Mouse (Mus musculus) adrenal gland, postnatal 36 days (tissue): ENCODE results near the gene Tmem238. TPM values are rescaled to one million over a fixed set of nuclear protein-coding genes. Genes with fewer than 3 reads are reported as not detected.
"Not testable (repeated sequence)": the region's sequence is repeated elsewhere in the genome, so short reads cannot be mapped to it uniquely, and the experiment has no call there.

ENCODE experiments used
- DNase-seq, 2 experiments: peaks; one replicate each; pipeline ENCODE4 v3.0.0; 2021; ENCODE audit warnings: mixed read lengths in 1 of 2
- long read RNA-seq, 2 experiments: library from polyadenylated mRNA; stranded (forward); transcript quantifications; one replicate each; pipeline ENCODE4 v2.0.0; 2021; ENCODE audit warnings: borderline sequencing depth in 2 of 2
- total RNA-seq, 2 experiments: library from RNA; stranded (reverse); gene quantifications; 2 replicates each; pipeline ENCODE4 v1.2.3; 2021

Tmem238 gene
- 10 to 100 TPM in 1 of 2 experiments, 1 to 10 TPM in 1; 8.2 to 15.0 TPM for total RNA-seq
- long read RNA-seq, experiment 1, transcript Tmem238-201 (2 exons, 1,375 nt): major isoform, 50 of 54 reads
- long read RNA-seq, experiment 1, partial matches to known transcripts: 0 of 54 reads
- long read RNA-seq, experiment 1, other reads (novel, unspliced or antisense): 1 of 54 reads
- long read RNA-seq, experiment 2, transcript Tmem238-201 (2 exons, 1,375 nt): major isoform, 26 of 31 reads
- long read RNA-seq, experiment 2, partial matches to known transcripts: 0 of 31 reads
- long read RNA-seq, experiment 2, other reads (novel, unspliced or antisense): 2 of 31 reads

DNA sequence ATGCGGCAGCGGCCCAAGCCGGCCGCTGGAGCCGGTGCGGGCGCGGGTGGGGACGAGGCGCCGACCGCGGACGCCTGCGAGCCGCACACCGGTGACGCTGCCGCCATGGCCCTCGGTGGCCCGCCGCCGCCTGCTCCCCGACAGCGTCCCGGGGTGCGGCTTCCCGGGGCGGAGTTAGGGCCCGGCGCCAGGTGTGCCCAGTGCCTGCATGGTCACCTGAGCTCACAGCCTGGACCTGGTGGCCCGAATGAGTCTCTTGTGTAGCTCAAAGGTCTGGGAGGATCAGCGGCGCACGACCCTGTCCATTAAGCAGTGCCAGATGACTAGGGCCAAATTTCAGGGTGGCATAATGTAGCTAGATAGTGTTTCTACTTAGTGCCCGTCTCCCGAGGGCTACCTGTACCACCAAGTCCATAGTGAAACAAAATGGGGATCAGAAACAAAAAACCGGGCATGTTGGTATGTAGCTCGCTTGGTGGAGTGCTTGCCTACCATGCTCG is at the start of gene Tmem238:
Gene Tmem238, minus strand, starts transcription at position 221 of the 500 bp plus-strand sequence.
- peak; percentile 68 to 83 for DNase-seq

- no peak for DNase-seq
These were observed 48.2 kb upstream of the Tmem238 start for GRCm38 (mm10) chr7:4837639-4838038.

- peak; percentile 82 to 83 for DNase-seq
These were observed 46.9 kb upstream of the Tmem238 start for GRCm38 (mm10) chr7:4836351-4836792.

GRCm38 (mm10) chr7:4835631-4836327 is 46.3 kb upstream of the Tmem238 start:
- DNase-seq: peak in 1 of 2 experiments; percentile 11

DNA sequence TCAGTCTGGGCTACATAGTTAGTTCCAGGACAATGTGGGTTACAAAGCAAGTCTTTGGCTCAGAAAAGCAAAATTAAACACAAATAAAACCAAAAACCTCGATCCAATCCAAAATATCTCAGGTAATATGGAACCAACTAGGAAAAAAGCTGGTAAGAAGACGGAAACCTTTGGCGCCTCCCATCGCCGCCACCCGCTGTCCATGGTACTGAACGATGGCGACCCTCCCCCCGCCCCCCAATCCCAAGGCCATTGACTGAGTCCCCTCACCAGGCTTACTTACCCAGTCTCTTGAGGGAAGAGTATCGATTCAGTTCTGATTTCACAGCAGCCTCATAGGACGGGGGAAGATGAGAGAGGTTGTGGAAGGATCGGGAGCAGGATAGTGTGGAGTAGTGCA is 41.0 kb upstream of the Tmem238 start:
- no peak for DNase-seq

DNA sequence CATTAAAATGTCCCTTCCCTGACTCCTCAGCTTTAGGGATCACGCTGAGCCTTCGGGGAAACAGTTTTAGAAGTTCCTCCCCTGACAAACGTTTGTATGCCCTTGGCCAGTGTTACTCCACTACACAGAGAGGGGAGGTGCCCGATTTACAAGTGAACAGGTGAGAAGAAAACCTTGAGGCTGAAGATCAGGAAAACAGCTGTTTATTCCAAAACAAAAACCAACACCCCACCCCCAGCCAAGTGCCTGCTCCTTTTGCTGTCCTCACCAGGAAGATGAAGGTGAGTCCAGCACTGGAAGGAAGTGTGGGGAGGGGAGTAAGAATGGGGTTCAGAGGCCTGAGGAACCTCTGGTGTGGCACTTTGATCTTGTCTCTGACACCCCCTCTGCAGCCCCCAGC is 35.9 kb upstream of the Tmem238 start:
- no peak for DNase-seq

DNA sequence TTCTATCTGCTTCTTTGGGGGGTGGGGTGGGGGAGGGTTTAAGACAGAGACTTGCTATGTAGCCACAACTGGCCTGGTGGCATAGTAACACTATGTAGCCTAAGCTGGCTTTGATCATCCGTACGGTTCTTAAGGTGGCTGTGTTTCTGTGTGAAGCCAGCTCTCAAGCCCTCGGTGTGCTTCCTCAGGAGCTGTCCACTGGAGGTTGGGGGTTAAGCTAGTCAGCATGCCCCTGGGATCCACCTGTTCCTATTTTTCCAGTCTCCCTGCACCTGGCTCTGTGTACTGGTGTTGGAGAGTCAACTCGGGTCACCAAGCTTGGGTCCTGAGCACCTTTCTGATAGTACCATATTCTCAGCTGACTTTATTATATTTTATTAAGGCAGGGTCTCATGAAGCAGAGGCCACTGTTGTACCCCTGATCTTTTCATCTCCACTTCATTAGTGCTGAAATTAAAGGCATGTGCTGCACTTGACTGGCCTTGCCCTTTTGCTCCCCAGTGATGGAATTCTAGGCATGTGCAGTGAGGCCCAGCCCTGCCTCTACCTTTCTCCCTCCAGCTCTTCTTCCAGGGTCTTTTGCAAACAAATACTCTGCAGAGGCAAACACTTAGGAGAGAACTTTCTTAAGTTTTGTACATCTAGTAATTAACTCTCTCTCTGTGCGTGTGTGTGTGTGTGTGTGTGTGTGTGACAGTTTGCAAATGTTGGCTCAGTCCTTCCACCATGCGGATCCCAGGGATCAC is 32.9 kb upstream of the Tmem238 start:
- no peak for DNase-seq

GRCm38 (mm10) chr7:4821690-4822089 is 32.2 kb upstream of the Tmem238 start:
- DNase-seq: no peak

- not testable (repeated sequence) for DNase-seq
These were observed 31.5 kb upstream of the Tmem238 start for GRCm38 (mm10) chr7:4820925-4821324.

GRCm38 (mm10) chr7:4816559-4816958 is 27.1 kb upstream of the Tmem238 start:
- no peak for DNase-seq

- DNase-seq: no peak
These were observed 23.8 kb upstream of the Tmem238 start for GRCm38 (mm10) chr7:4813105-4813791.

GRCm38 (mm10) chr7:4812303-4813104 is 23.0 kb upstream of the Tmem238 start, which contains the start of gene Ube2s:
TSS of gene Ube2s (minus strand) at chr7:4812590.
- peak; percentile 98 for DNase-seq

DNA sequence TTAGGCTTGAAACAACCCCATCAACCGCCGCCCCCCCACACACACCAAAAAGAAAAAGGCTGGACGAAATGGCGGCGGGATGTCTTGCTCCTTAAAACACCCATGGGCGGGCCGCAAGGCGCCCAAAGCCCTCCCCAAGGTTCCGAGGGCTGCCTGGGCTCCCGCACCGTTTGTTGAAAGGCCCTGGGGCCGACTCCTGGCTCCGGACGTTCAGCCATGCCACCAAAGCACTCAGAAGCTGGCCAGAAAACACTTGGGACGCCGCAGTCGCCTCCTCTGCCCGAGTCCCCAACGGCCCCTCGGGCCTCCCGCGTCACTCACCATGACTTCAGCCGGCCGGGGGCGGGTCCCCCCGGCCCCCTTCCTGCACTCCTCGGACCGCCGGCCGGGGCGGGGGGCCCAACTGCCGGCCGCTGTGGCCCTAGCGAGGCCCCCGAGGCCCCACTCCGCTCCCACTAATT is 22.4 kb upstream of the Tmem238 start:
- DNase-seq: peak in 1 of 2 experiments; percentile 39

DNA sequence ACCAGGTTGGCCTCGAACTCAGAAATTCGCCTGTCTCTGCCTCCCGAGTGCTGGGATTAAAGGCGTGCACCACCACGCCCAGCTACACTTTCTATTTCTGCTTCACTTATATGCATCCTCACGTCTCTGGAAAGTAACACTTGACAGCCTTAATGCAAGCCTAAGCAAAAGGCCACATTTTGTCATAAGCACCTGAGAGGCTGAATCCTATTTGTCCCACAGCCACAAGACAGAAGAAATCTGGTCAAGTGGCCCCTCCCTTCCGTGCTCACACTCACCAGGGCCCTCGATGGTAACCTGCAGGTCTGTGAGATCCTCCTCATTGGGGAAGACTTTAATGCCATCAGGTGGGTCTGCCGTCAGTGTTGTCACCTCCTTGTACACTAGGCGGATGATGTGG is 21.7 kb upstream of the Tmem238 start:
- not testable (repeated sequence) for DNase-seq

- DNase-seq: peak in 1 of 2 experiments; percentile 27
These were observed 17.3 kb upstream of the Tmem238 start for GRCm38 (mm10) chr7:4806716-4807115.

- DNase-seq: no peak
These were observed 12.8 kb upstream of the Tmem238 start for GRCm38 (mm10) chr7:4802247-4802646.

- peak in 1 of 2 experiments; percentile 20 for DNase-seq
These were observed 6.4 kb upstream of the Tmem238 start for GRCm38 (mm10) chr7:4795767-4796433.

DNA sequence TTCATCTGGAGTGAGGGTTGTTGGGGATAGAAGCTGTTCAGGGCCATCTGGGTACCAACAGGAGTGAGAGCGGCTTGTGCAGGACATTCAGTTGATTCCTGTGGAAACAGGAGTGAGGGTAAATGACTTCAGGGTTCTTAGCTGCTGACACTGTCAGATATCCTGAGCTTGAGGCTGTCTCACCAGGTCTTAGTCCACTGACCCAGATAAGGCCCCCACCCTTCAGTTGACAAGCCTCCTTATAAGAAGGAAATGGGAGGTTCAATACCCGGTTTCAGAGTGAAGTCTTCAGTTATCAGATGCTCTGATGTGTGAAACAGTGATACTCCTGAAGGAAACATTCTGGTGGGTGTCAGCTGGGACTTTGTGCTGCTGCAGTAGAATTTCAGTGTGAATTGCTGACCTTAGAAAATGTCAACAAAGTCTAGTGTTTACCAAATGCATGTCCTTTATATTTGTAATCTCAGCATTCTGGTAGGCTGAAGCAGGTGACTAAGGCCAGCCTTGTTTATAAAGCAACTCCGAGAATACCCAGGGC is 5.2 kb upstream of the Tmem238 start:
- no peak for DNase-seq

DNA sequence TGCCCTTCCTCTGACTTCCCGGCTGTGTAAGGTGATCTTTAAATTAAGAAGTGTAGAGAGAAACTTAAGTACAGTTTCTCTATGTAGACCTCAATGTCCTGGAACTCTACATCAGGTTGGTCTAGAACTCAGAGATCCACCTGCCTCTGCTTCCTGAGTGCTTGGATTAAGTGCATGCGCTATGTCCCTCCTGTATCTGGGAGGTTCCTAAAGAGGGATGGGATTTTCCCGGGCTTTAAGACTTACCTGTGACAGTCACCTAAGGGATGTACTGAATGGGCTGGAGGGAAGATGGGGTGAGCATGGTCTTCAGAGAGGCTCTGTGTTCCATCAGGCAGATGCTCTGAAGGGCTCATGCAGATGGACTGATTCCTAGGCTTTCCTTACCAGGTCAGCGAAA is 4.2 kb upstream of the Tmem238 start:
- no peak for DNase-seq

DNA sequence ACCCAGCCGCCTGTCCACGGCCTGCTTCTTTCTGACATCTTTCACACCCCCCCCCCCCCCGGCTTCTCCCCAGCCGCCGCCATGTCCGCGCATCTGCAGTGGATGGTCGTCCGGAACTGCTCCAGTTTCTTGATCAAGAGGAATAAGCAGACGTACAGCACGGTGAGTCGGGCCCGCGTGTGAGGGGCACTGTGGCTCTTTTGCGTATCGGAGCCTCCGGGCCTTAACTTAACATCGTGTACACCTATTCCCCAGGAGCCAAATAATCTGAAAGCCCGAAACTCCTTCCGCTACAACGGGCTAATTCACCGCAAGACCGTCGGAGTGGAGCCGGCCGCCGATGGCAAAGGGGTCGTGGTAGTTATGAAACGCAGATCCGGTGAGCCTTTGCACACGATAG is 3.8 kb upstream of the Tmem238 start:
- peak in 1 of 2 experiments; percentile 19 for DNase-seq
